In genomic region chr1:134559976-134560375, GRCm38 (mm10) we compare ENCODE assay signal across 8 mouse cellular contexts. TPM values are rescaled to one million over a fixed set of nuclear protein-coding genes. Genes with fewer than 3 reads are reported as not detected.
DNase-seq lines count a peak whose midpoint lies in the region; ATAC-seq lines count a peak whose summit lies in the region.

Gene Kdm5b (plus strand): TSS chr1:134560171.

- no peaks in the 10 kb centered on the region for H3K9me3 ChIP-seq in intestine, embryonic 14.5 days (ENCODE audit: control insufficient read depth, low read length)

- peak; percentile 91 to 97 for DNase-seq in adrenal gland, adult (ENCODE audit: inconsistent age in 2 of 2, low spot score in 1 of 2)
- peak; percentile 71 for DNase-seq in embryo, embryonic 11.5 days (ENCODE audit: low read depth, low spot score)
- peak; percentile 83 to 89 for DNase-seq in gastrocnemius, postnatal 36 days
- peak; percentile 91 for DNase-seq in intestine, embryonic 14.5 days (ENCODE audit: low spot score)
- DNase-seq in left cerebral cortex, postnatal 25 days (ENCODE audit: low spot score in 2 of 2): peak; percentile 87 to 88
- peak; percentile 91 for DNase-seq in mesoderm, embryonic 11.5 days (ENCODE audit: low read depth, low spot score)
- peak; percentile 72 to 76 for DNase-seq in right cerebral cortex, postnatal 36 days (ENCODE audit: low spot score in 2 of 2)
- DNase-seq in yolk sac, embryonic 10.5 days (ENCODE audit: low spot score): peak; percentile 89

- WGBS in intestine, embryonic 14.5 days: 2% methylated on average over 28 of the region's 34 CpGs

- intact Hi-C loops in gastrocnemius, postnatal 36 days (cut with DNase I): no loop called here
- intact Hi-C loops in left cerebral cortex, postnatal 25 days (cut with DNase I): no loop called here

- peak within 1 kb of the TSS; percentile 91 for H3K27ac ChIP-seq in intestine, embryonic 14.5 days (ENCODE audit: low read depth)

- H3K36me3 ChIP-seq in intestine, embryonic 14.5 days (ENCODE audit: control insufficient read depth, insufficient read depth, low read length): no peaks in the 10 kb centered on the region

- peak within 1 kb of the TSS; percentile 91 for H3K4me3 ChIP-seq in intestine, embryonic 14.5 days (ENCODE audit: low read depth, low read length)

- no peaks in the 10 kb centered on the region for H3K27me3 ChIP-seq in intestine, embryonic 14.5 days (replicated peaks; ENCODE audit: control insufficient read depth, insufficient read depth, low read length)

- peak within 1 kb of the TSS; percentile 98 for H3K9ac ChIP-seq in intestine, embryonic 14.5 days (ENCODE audit: low read length)

- ATAC-seq in intestine, embryonic 14.5 days (replicated peaks; ENCODE audit: low FRiP score, low TSS enrichment, low read depth): no peak; the same call in 1 of the 2 replicates

- H3K4me1 ChIP-seq in intestine, embryonic 14.5 days (replicated peaks; ENCODE audit: control insufficient read depth, insufficient read depth, low read length): peaks cover 23% of the 10 kb centered on the region

- peak within 1 kb of the TSS; percentile 66 for H3K4me2 ChIP-seq in intestine, embryonic 14.5 days (ENCODE audit: low read length)

RNA-seq across cellular contexts. Expression of gene Kdm5b, which starts in this region (rescaled TPM):
- total RNA-seq in gastrocnemius, postnatal 36 days (2021): 10 to 100 TPM in 1 of 2 experiments, 1 to 10 TPM in 1; 9.2 to 11.1 TPM
- polyA plus RNA-seq in intestine, embryonic 14.5 days (2014; fragmentation: Nextera tagmentation; extraction: Ambion mirVana): 54.2 and 59.9 TPM in 2 replicates
- total RNA-seq in left cerebral cortex, postnatal 25 days (2021): 10 to 100 TPM; 64.2 to 65.5 TPM

Comparison
In these comparisons a context has a peak if more than half of its experiments do, and no peak if none do; other contexts are left out.
1. RNA of gene Kdm5b (total RNA-seq): 64.2 to 65.5 TPM in left cerebral cortex, postnatal 25 days; 9.2 to 11.1 TPM in gastrocnemius, postnatal 36 days; every median in the first group is over 4 times any median in the second.
2. Peak in every context shown above with its lines, with median percentiles within 50 percentile points of each other: DNase-seq.